Mouse (Mus musculus) spleen, postnatal 14 days (tissue): ENCODE measurements around the gene Neurod2.

ENCODE experiments used
- DNase-seq, 2 experiments: peaks; one replicate each; pipeline ENCODE4 v3.0.0; 2021 to 2022; ENCODE audit warnings: low spot score in 2 of 2

The Neurod2 gene

GRCm38 (mm10) chr11:98354445-98354844, 25.0 kb upstream of the Neurod2 start:
- DNase-seq, result no peak

GRCm38 (mm10) chr11:98353651-98354211, 24.3 kb upstream of the Neurod2 start:
- no peak for DNase-seq

GRCm38 (mm10) chr11:98352272-98352990, 23.0 kb upstream of the Neurod2 start:
- DNase-seq, result no peak

GRCm38 (mm10) chr11:98349308-98349707, 19.9 kb upstream of the Neurod2 start:
- no peak for DNase-seq

GRCm38 (mm10) chr11:98348083-98348961, 18.9 kb upstream of the Neurod2 start, which contains the start of gene Ppp1r1b:
Ppp1r1b (plus strand) TSS chr11:98348404.
- DNase-seq, result no peak

- no peak for DNase-seq
Measured at GRCm38 (mm10) chr11:98347385-98348082, 18.1 kb upstream of the Neurod2 start.

- DNase-seq, result no peak
Measured at GRCm38 (mm10) chr11:98346168-98346567, 16.7 kb upstream of the Neurod2 start.

GRCm38 (mm10) chr11:98345253-98345652, 15.8 kb upstream of the Neurod2 start:
- peak; percentile 56 to 71 for DNase-seq

- peak; percentile 76 to 87 for DNase-seq
Measured at GRCm38 (mm10) chr11:98342000-98342945, 12.8 kb upstream of the Neurod2 start.

- DNase-seq, result no peak
Measured at GRCm38 (mm10) chr11:98341174-98341573, 11.7 kb upstream of the Neurod2 start.

- no peak for DNase-seq
Measured at GRCm38 (mm10) chr11:98340597-98340996, 11.1 kb upstream of the Neurod2 start.

- peak in 1 of 2 experiments; percentile 21 for DNase-seq
Measured at GRCm38 (mm10) chr11:98339679-98340287, 10.3 kb upstream of the Neurod2 start.

- DNase-seq, result no peak
Measured at GRCm38 (mm10) chr11:98339071-98339501, 9.6 kb upstream of the Neurod2 start.

- no peak for DNase-seq
Measured at GRCm38 (mm10) chr11:98338507-98338961, 9.1 kb upstream of the Neurod2 start.

- peak in 1 of 2 experiments; percentile 45 for DNase-seq
Measured at GRCm38 (mm10) chr11:98336245-98337107, 7.0 kb upstream of the Neurod2 start.

- DNase-seq, result no peak
Measured at GRCm38 (mm10) chr11:98335250-98335649, 5.8 kb upstream of the Neurod2 start.

GRCm38 (mm10) chr11:98333981-98334741, 4.7 kb upstream of the Neurod2 start:
- DNase-seq, result no peak

- no peak for DNase-seq
Measured at GRCm38 (mm10) chr11:98333263-98333696, 3.8 kb upstream of the Neurod2 start.
